Mouse (Mus musculus) mesoderm, embryonic 11.5 days (tissue): ENCODE measurements around the gene Fmc1.
A peak's percentile ranks its signal among the peaks of the same experiment; 100 is the strongest.
"Not testable (repeated sequence)": the region's sequence is repeated elsewhere in the genome, so short reads cannot be mapped to it uniquely, and the experiment has no call there.

Experiments used
- DNase-seq: peaks from one replicate; pipeline ENCODE4 v3.0.0-alpha.2; 2012; ENCODE audit warnings: low read depth, low spot score

Gene Fmc1

DNA sequence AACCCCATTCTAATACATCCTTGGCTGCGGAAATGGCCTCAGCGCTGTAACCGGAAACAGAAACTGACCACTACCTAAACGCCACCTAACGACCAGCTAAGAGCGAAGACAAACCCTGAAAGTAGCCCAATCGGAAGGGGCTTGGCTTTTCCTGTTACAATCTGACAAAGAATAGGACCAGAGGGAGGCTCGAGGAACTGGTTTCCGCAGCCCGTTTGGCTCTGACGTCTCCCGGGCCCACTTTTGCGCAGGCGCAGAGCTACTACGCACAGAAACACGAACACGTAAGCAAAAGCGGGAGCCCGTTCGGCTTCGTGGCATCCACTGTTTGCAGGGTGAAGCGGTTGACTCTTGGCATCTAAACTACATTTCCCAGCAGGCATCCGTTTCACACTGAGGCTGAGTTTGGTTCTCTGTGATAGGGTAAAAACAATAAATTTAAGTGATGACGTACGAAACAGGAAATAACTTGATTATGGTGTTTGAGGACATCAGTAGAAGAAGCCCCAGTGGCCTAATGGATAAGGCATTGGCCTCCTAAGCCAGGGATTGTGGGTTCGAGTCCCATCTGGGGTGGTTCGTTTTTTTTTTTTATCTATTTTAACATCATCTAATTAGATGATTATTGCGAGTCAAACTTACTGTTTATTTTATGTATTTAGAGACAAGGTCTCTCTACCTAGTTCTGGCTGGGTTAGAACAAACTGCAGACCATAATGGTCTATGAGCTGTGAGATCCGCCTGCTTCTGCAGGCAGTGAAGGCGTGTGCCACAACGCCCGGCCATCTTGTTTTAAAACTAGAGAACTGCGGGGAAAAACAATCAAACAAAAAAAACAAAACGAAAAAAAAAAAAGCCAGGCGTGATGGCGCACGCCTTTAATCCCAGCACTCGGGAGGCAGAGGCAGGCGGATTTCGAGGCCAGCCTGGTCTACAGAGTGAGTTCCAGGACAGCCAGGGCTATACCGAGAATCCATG is at the start of gene Fmc1:
Gene Fmc1, plus strand, starts transcription at position 75 of the 978 bp plus-strand sequence.
- peak; percentile 98 for DNase-seq

DNA sequence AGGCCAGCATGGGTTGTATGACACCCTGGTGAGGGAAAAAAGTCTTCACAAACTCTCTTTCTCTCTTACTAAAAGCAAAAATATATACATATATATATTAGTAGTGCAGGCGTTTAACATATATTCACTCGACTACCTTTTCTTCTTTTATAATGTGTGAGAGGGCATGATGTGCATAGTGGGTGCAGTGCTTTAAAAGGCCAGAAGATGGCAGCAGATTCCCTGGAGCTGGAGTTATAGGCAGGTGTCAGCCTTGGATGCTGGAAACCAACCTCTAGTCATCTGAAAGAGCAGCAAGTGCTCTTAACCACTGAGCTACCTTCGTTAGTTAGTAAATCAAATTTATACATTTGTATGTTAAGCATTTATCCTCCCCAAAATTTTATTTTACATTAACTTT is 40.8 kb upstream of the Fmc1 start:
- peak; percentile 56 for DNase-seq

DNA sequence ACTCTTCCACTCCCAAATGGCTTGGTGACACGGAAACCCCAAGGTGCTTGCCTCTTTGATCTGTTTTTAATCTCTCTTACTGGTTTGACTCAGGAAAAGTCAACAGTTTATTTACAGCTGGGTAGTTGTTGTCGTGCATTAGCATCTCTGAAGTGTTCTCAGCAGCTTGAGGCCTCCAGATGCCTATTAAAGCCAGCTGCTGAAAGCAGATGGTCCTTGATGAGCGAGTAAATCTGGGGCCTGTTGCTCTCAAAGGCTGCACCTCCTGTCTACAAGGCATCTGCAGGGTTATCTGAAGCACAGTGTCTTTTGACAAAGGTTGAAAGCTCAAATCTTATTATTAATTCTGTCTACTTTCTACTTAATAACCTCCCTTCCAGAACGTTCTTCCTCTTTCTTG is 37.7 kb upstream of the Fmc1 start:
- no peak for DNase-seq

DNA sequence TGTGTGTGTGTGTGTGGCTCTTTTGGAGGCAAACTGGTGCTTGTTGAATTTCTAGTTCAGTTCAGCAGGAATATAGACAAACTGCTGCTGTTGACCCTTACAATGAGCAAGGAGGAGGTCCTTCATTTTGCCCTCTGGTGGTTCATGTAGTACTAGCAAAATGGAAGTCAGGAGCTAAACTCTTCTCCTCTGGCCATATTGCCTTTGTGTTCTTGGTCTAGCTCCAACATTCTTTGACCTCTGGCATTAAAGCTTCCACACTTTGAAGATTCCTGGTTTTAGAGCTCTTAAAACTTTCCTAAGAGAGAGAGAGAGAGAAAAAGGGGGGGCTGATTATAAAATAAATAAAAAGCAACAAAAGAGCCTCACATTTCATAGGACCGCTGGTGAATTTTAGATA is 21.2 kb upstream of the Fmc1 start:
- no peak for DNase-seq

DNA sequence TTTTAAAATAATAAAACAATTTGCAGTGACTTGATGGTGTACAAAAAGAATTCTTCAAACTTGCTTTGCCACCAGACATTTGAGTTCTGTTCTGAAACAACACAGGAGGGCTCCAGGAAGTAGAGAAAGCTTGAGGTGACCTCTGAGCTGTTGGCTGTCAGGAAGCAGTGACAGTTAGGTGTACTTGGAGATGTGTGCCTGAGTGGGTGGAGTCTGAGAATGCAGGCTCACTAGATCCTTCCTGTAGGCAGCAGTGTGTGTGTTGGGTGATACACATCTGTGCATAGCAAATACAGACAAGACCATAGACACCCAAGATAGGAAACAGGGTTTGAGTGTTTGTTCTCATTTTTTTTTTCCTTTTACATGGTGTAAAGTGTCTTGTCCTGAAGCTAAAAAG is 20.5 kb upstream of the Fmc1 start:
- no peak for DNase-seq

DNA sequence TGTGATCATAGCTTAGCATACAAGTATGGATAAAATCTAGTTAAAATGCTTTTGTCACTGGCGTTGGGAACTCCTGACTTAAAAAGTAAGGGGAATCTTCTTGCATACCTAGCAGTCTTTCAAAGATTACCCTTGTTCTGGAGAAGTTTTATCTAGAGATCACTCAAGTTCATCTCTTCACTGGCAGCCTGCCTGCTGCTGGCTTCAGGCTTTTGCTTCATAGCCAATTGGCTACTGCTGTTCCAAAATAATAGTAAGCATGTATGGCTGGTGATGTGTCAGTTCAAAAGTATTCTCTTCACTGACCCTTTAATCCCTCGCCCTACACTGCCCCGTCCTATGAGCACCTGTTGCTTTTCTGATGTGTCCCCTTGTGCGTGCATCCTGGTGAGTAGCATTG is 18.1 kb upstream of the Fmc1 start:
- DNase-seq, result no peak

DNA sequence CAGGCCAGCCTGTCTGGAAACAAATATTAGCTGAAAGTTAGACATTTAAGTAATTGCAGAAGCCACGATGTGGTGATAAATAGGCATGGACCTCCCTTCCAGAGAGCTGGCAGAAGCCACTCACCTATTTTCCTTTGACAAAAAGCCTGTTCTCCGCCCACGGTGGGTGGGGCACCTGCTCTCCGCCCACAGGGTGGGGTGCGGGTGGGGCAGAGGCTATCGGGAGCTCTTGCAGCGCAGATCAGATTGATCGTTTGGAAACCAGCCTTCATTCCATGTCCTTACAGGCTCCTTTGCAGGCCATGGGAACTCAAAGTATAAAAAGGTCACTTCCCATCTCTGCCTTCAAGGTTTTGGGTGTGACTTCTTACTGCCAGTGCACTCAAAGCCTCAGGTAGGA is 9.5 kb upstream of the Fmc1 start:
- no peak for DNase-seq

DNA sequence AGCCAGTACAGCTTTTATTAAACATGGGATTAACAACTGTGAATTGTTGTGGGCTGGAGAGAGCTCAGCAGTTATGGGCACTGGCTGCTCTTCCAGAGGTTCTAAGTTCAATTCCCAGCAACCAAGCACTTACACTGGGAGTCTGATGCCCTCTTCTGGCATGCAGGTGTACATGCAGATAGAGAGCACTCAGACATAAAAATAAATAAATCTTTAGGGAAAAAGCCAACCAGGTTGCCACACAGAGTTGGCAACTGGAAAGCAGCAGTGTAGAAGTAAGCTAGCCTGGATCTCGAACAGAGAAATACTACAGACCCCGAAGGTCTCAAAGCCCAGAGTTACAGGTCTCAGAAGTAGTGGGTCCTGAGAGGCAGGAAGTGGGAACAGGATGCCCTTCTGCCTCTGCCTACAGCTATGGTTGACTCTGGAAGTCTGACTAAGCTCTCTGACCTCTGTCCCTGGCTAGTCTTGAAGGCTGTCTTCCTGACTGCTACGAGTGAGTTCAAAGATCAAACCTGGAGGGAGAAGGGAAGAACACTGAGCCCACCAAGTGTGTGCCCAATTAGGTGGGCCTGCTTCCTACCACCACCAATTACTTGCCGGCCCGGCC is 2.0 kb upstream of the Fmc1 start:
- DNase-seq, result peak; percentile 30

DNA sequence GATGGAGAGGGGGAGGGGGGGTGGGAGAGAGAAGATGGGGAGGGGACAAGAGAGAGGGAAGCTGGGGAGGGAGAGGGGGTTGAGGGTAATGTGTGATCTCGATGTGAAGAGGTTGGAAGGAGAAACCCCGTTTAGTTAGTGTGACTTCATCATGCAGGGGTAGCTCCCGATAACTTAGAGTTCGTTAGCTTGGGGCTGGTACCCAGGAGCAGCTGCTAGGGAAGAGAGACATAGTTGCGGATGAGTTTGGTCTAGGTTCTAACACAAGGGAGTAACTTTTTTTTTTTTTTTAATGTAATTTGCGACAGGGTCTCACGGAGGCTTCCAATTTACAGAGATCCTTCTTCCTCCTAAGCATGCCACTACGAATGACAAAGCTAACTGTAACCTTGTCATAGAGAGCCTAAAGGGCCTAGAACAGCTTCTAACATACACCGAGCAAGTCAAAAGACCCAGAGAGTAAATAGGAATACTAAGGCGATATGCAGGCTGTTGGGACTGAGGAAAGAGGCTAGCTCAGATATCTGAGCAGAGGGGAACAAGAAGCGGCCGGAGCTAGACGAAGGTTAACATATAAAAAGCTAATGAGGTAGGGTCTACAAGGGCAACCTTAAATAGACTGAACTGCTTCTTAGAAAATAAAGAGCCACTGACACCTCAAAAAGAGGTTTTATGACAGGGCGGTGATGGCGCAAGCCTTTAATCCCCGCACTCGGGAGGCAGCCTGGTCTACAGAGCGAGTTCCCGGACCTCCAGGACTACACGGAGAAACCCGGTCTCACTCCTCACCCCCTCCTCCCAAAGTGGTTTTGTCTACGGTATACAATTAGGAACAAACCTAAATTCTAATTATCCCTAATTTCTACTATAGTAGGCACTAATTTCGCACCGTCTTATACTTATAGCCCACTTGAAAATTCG is 542 bp upstream of the Fmc1 start:
- DNase-seq, result no peak

DNA sequence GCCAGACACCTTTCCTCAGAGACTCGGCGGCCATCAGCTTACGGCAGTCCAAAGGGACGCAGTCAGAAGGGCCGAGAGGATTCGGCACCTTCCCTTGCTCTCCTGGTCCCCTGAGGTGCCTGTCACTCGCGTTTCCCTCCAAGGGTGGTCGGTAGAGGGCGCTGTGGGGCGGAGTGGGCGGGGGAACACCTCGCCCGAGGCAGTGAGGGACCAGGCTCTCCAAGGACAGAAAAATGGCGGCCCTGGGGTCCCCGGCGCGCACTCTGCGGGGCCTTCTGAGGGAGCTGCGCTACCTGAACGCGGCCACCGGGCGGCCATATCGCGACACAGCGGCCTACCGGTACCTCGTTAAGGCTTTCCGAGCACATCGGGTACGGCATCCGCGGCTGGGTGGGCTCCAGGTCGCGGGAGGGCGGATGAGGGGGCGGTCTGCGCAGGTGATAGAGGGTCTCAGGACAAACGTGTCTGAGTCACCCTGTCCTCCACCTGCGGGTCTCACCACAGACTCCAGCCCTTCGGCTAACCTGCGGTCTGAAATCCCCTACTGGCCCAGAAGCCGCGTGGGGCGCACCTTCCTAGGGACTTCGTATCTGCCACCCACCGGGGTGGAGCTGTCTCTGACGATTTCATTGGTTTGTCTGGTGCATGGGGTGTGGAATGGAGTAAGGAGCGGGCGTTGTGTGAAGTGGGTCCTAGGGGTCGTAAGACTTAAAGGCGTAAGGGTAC is 1.5 kb downstream of the Fmc1 start:
- peak; percentile 97 for DNase-seq

DNA sequence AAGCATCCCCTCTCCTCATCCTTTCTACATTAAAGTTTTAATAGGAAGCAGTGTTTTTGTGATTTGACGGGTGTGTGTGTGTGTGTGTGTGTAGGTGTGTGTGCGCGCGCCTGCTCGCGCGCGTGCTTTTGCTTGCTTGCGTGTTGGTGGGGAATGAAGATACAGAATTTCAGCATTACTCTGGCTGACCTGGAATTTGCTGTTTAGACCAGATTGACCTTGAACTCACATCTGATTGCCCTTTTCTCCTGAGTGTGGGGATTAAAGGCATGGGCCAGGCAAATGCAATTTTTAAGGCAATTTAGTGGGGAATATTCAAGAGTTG is 2.0 kb downstream of the Fmc1 start:
- no peak for DNase-seq

DNA sequence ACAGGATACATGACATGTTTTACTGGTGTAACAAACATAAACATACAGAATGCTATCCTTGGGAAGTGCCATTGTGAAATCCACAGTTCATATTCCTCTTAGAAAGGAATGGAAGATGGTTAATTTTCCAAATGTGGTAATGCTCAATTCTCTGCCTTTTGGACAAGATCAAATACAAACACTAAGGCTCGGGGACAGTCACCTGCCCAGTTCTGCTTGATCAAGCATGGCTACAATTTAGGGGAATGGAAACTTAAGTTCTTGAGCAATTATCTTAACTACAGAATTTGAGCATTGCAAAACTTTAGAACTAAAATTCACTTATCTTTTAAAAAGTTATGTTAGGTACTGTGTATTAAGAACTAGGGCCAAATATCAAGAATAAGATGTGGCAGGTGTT is 2.5 kb downstream of the Fmc1 start:
- no peak for DNase-seq

DNA sequence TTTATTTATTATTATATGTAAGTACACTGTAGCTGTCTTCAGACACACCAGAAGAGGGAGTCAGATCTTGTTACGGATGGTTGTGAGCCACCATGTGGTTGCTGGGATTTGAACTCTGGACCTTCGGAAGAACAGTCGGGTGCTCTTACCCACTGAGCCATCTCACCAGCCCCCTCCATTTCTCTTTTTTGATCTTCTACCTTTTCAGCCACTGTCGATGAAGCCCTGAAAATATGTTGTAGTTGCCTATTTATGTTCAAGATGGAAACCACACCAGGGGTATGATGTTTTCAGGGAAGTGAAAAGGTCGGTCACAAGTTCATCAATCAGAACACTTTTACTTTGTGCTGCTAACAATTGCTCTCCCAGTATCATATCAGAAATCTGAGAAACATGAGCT is 10.8 kb downstream of the Fmc1 start:
- not testable (repeated sequence) for DNase-seq

DNA sequence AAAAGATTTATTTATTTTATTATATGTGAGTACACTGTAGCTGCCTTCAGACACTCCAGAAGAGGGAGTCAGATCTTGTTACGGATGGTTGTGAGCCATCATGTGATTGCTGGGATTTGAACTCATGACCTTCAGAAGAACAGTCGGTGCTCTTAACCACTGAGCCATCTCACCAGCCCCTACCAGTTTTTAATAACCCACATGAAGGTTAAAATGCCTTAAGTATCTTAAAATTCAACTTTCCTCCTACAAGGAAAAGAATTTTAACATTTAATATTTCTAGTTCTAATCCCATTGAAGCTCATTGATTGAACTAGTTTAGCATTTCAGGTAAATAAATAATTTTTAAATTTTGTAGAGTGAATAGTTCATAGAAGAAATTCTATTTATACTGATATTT is 13.7 kb downstream of the Fmc1 start:
- not testable (repeated sequence) for DNase-seq

DNA sequence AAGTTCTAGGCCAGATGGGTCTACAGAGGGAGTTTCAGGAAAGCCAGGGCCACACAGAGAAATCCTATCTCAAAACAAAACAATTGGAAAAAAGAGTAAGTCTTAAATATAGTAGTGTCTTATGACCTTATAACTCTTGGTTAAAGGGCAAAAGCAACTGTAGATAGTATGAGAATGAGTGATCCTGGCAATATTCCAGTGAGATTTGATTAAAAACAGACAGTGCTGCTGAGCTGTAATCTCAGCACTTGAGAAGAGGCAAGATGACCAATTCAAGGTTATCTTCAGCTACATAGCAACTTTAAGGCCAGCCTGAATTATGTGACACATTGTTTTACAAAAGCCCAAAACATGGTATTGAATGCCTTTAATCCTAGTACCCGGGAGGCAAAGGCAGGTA is 14.4 kb downstream of the Fmc1 start:
- no peak for DNase-seq

DNA sequence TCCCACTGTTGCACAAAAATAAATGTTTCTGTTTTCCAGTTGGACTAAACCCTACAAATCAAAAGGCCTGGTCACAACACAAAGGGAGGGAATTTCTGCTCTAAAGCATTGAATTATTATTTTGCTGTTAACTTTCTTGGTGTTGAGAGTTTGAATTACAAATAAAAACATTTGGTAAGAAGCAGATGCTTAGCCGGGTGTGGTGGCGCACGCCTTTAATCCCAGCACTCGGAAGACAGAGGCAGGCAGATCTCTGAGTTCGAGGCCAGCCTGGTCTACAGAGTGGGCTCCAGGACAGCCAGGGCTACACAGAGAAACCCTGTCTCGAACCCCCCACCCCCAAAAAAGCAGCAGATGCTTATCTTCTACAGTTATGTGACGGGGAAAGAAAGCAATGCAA is 15.3 kb downstream of the Fmc1 start:
- not testable (repeated sequence) for DNase-seq

DNA sequence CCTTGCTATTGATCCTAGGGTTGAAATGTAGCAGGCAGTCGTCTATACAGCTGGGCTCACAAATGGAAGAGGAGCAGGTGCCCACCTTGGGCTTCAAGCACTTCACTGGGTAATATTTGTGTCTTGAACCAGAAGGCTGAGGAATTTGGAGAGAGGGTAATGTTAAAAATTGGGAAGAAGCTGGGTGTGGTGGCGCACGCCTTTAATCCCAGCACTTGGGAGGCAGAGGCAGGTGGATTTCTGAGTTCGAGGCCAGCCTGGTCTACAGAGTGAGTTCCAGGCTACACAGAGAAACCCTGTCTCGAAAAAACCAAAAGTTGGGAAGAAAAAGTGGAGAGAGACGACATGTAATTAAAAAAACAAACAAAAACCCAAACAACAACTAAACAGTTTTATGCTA is 16.5 kb downstream of the Fmc1 start:
- DNase-seq, result not testable (repeated sequence)

DNA sequence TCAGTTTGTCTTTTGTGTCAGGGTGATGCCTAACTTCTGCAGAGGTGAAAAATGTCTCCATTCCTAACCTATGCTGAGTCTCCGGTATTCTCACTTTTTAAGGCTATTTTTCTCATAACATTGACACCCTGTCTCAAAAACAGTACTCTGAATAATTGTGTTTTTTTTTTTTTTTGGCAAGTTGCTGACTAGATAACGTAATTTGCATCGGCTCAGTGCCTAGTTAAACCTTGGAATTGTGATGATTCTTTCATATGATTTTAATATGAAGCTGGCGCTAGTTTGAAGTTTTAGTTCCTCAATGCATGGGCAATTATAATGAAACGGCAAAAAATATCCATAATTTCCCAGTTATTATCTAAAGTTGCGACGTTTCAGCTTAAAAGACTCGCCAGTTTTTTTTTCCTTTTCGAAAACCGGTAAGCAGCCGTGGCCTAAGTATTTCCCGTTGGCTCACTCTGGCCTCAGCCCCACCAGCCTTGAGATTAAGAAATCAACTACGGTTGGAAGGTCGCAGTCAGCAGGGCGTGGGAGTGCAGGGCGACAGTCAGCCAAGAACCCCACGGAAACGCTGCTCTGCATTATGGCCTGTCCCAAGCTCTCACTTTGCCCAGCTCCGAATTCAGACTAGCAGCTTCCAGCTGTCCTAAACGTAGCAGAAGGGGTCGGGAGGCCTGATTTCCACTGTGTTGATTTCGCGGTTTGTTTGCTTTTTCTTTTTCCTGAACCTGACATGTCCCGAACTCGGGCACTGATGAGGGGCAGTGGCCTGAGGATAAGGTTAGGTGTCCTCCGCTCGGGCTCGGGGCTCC is 17.2 kb downstream of the Fmc1 start:
- no peak for DNase-seq

DNA sequence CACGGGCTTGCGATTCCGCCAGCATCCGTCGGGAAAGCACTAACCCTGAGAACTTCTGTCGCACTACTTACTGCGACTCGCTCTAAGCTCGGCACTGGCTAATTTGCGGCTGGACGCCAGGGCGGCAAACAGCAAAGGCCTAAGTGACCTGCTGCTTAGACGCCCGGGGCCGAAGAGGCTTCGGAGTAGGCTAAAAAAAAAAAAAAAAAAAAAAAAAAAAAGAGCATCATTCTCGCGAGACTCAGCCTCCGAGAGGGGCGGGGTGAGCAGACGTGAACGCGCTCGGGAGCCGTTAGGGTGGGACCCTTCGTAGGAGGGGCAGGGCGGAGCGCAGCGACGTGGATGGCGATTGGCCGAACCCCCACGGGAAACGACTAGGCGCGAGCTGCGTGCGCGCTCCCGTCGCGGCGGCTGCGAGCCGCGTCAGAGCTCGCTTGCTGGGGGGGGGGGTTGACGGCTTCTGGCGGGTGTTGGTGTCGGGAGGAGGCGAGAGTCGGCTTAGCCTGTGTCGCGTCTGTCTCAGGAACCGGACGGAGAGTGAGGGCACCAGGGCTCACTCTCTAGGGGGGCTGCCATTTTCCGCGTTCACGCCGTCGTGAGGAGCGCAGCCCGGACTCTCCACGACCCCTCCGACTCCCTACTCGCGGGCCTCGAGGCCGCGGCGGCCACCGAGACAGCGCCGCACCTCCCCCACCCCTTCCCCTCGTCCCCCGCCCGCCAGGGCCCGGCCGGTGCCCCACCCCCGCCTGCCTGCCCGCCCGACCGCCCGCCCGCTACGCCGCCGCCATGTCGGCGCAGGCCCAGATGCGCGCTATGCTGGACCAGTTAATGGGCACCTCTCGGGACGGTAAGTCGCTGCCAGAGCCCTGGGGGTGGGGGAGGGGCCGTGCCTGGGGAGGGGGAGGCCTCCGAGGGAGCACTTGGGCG is 18.0 kb downstream of the Fmc1 start, which contains the start of gene Luc7l2:
Gene Luc7l2, plus strand, starts transcription at position 273 of the 927 bp plus-strand sequence.
- DNase-seq, result peak; percentile 99
